Mouse (Mus musculus) embryonic facial prominence, embryonic 14.5 days (tissue): ENCODE measurements around the gene Mettl16. TPM values are rescaled to one million over a fixed set of nuclear protein-coding genes. Genes with fewer than 3 reads are reported as not detected.

Source experiments
- ATAC-seq: fragments of 200-750 bp; cut with Nextera tagmentation; 2 replicates; pipeline ENCODE4 v1.8.0; 2017; ENCODE audit warnings: low read depth, moderate number of reproducible peaks, moderate TSS enrichment
- DNase-seq: peaks from one replicate; pipeline ENCODE4 v3.0.0-alpha.2; 2015; ENCODE audit warnings: low spot score
- H3K27ac ChIP-seq: fragments of 300-500 bp; sonication (generic); replicated peaks from 2 replicates; pipeline ENCODE4 v1.5.1; 2014; ENCODE audit warnings: low read depth, mild to moderate bottlenecking, low read length, moderate library complexity
- H3K27me3 ChIP-seq: fragments of 300-500 bp; sonication (generic); replicated peaks from 2 replicates; pipeline ENCODE4 v1.6.1; 2014; ENCODE audit warnings: low read length; ENCODE audit not compliant: control insufficient read depth, insufficient read depth
- H3K36me3 ChIP-seq: fragments of 300-500 bp; sonication (generic); 2 replicates; pipeline ENCODE4 v1.6.1; 2014; ENCODE audit warnings: low read length, mixed read lengths; ENCODE audit not compliant: control insufficient read depth, insufficient read depth
- H3K4me1 ChIP-seq: fragments of 300-500 bp; sonication (generic); 2 replicates; pipeline ENCODE4 v1.6.1; 2014; ENCODE audit warnings: antibody characterized with exemption, low read length; ENCODE audit not compliant: control insufficient read depth, insufficient read depth
- H3K4me2 ChIP-seq: fragments of 300-500 bp; sonication (generic); 2 replicates; pipeline ENCODE4 v1.6.1; 2014; ENCODE audit warnings: low read depth, mild to moderate bottlenecking, low read length, moderate library complexity, mixed read lengths
- H3K4me3 ChIP-seq: fragments of 300-500 bp; sonication (generic); 2 replicates; pipeline ENCODE4 v1.5.1; 2014; ENCODE audit warnings: low read depth, mild to moderate bottlenecking, low read length
- H3K9ac ChIP-seq: fragments of 300-500 bp; sonication (generic); 2 replicates; pipeline ENCODE4 v1.6.1; 2014; ENCODE audit warnings: low read depth, mild to moderate bottlenecking, low read length, moderate library complexity, mixed read lengths
- H3K9me3 ChIP-seq: fragments of 300-500 bp; sonication (generic); 2 replicates; pipeline ENCODE4 v1.6.1; 2016; ENCODE audit warnings: low read length; ENCODE audit not compliant: control insufficient read depth
- WGBS: fragments of 180-500 bp; shearing (Covaris S2); extraction: QIAGEN DNeasy Blood & Tissue Kit; methylation state at CpG from one replicate; pipeline ENCODE4 v1.1.7; 2014; 5-methylcytosine and 5-hydroxymethylcytosine counted together
- polyA plus RNA-seq: library from polyadenylated mRNA; unstranded; fragments of >200 nt; fragmentation: Nextera tagmentation; extraction: Ambion mirVana; gene quantifications from 2 replicates; pipeline ENCODE4 v1.2.1, GENCODE M21; 2014

Mettl16 gene
- polyA plus RNA-seq, 1 experiment from 2014 or later, result 28.4 TPM

DNA sequence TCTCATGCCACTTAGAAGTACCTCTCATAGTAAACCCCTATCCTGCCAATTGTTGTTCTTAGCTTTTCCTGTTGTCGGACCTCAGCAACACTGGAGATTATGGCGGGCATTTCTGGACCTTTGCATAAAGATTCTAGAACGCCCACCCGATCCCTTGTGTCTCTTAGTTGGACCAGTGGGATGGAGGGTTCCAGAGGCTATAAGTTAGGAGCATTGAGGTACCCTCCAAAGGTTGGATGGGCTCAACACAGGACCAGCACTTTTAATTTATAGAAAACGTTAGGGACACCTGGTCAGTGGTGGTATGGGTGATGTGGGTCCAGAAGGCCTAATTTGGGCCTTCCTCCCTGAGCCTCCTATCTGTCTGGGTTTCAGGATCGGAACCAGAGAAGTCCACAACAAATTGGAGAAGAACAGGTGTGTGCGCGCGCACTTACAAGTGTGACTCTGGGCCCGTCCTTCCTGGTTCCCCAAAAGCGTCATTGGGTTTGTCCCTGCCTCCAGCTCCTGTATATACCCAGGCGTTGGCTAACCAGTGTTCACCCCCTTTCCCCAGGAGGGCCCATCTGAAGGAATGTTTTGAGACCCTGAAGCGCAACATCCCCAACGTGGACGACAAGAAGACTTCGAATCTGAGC, 66.5 kb downstream of the Mettl16 start:
- H3K9me3 ChIP-seq, result no peaks in the 10 kb centered on the region
- H3K4me2 ChIP-seq, result peak overlapping the region; percentile 84
- H3K9ac ChIP-seq, result peak overlapping the region; percentile 69; the same call in 1 of the 2 replicates
- no peaks in the 10 kb centered on the region for H3K27me3 ChIP-seq
- peaks cover 15% of the 10 kb centered on the region; the same call in 1 of the 2 replicates for H3K36me3 ChIP-seq
- H3K27ac ChIP-seq, result peak overlapping the region; percentile 96
- DNase-seq (no peak), ATAC-seq (no peak)
- peaks cover 24% of the 10 kb centered on the region for H3K4me1 ChIP-seq
- peak overlapping the region; percentile 55 for H3K4me3 ChIP-seq
- WGBS, result 55% methylated on average over 13 of the region's 16 CpGs

DNA sequence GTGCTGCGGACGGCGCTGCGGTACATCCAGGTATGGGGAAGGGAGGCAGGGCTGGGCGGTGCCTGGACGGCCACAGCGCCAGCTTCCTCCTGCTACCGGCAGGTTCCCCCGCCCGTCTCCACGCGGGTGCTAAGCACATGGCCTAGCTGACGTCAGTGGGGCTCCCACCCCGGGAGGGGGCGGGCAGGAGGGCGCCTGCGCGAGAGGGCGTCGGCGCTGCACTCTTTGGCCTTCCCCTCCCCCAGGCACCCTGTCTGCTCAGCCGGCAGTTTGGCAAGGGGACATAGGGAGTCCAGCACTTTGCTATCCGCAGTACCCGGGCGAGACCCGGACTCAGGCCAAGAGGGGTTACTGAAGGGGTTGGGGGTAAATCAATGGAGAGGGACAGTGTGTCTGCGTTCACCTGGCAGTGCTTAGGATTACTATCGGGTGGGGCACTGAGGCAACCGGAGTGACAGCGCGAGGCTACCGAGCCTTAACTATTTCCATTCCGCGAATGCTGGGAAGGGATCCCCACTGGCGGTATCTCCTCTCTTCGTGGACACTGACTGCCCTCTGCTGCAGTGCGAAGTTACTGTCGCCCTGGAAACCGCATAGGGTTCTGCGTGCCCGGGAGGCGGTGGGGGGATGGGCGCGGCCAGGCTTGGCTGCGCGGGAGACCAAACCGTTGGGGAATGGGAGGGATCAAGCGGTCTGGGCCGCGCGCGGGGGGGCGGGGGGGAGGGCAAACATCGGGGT, 67.2 kb downstream of the Mettl16 start:
- ATAC-seq, result peak; percentile 78
- Histone ChIP-seq H3K9me3 (no peaks in the 10 kb centered on the region), H3K4me2 (peak overlapping the region; percentile 84), H3K4me1 (peaks cover 19% of the 10 kb centered on the region), H3K27me3 (no peaks in the 10 kb centered on the region), H3K27ac (peak overlapping the region; percentile 96), H3K36me3 (peaks cover 22% of the 10 kb centered on the region), H3K4me3 (peak overlapping the region; percentile 55), H3K9ac (peak overlapping the region; percentile 69)
- DNase-seq, result peak; percentile 97
- under 1% methylated on average over 33 of the region's 54 CpGs for WGBS

DNA sequence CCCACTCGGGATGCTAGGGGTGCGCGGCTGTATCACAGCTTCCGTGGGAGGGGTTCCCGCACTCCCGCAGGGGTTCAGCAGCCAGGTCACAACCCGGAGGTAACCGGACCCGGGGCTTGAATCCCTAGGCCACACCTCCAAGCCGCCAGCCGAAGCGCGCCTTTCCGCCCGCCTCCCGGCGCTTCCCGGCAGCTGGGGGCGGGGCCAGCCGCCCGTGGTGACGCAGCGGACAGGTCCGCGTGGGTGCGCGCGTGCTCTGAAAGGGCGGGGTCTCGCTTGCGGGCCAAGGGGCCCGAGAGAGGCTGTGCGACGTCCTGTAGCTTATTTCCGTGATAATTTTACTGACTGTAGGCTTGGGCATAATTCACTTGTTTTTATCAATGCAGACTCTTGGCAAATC, 67.8 kb downstream of the Mettl16 start:
- DNase-seq (peak; percentile 96), ATAC-seq (peak; percentile 82)
- peaks cover 27% of the 10 kb centered on the region for H3K36me3 ChIP-seq
- H3K4me2 ChIP-seq, result peak overlapping the region; percentile 84
- H3K9ac ChIP-seq, result peak overlapping the region; percentile 69
- H3K4me1 ChIP-seq, result peaks cover 13% of the 10 kb centered on the region
- no peaks in the 10 kb centered on the region for H3K27me3 ChIP-seq
- H3K4me3 ChIP-seq, result peak overlapping the region; percentile 55
- no peaks in the 10 kb centered on the region for H3K9me3 ChIP-seq
- WGBS, result 0% methylated on average over 18 of the region's 35 CpGs
- peak overlapping the region; percentile 96 for H3K27ac ChIP-seq

DNA sequence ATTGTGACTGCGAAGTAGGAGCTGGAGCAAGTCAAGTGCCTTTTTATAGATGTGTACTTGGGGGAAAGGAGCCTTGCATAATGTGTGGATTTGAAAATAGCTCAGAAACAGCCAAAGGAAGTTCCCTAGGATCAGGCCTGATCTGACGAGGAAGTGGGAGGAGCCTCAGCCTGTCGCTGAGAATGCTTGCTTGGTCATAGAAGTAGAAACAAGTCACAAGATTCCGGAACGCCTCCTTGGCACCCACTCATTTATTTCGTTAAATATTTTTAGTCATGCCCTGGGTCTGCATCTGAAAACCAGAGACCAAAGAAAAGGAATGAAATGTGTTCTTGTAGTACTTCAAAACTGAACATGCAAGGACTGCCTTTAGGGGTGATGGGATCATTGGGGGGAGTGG, 68.3 kb downstream of the Mettl16 start:
- H3K4me2 ChIP-seq, result peak overlapping the region; percentile 84
- H3K9me3 ChIP-seq, result no peaks in the 10 kb centered on the region
- H3K27me3 ChIP-seq, result no peaks in the 10 kb centered on the region
- H3K27ac ChIP-seq, result peak overlapping the region; percentile 96
- peaks cover 33% of the 10 kb centered on the region for H3K36me3 ChIP-seq
- no peak for ATAC-seq
- peak overlapping the region; percentile 69; the same call in 1 of the 2 replicates for H3K9ac ChIP-seq
- H3K4me3 ChIP-seq, result peak overlapping the region; percentile 55
- peak; percentile 72 for DNase-seq
- H3K4me1 ChIP-seq, result peaks cover 8% of the 10 kb centered on the region
- 43% methylated on average over 6 of the region's 6 CpGs for WGBS

DNA sequence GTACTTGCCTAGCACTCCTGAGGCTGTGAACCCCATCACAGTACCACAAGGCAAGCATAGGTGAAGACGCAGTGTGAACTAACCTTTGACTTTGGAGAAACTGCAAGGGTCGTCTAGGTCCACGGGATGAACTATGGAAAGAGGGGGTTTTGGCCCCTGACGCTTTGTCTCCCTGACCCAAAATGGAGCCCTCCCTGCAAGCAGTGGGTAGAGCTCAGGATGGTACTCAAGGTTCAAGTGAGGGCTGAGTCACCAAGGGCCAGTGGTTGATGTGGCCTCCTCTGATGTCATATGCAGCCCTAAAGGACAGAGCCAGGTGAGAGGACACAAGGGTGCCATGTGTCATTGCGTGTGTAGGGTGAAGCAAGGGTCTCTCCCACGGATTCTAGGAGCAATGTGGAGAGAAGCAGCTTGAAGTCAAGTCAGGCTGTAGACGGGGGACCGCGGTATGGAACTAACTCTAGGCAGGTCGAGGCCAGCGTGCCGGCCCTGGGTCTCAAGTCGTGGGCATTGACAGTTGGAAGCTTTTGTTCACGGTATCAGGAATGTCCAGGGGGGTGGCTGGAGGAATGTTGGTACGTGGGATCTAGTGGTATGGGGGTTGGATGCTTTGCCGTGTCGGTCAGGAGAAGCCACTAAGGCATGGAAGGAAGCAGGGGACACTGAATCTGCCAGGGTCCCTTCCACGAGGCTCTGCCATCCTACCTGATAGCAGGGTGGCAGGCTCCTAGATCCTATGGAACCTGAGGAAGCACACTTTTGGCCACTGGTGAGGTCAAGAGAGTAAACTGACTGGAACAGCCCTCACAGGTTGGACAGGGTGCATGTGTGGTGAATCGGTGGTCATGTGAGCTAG, 69.5 kb downstream of the Mettl16 start:
- WGBS, result 94% methylated on average over 19 of the region's 19 CpGs
- Histone ChIP-seq H3K27me3 (no peaks in the 10 kb centered on the region), H3K4me3 (no peak overlapping the region), H3K36me3 (peaks cover 44% of the 10 kb centered on the region), H3K4me2 (no peak overlapping the region), H3K9me3 (no peaks in the 10 kb centered on the region), H3K9ac (no peak overlapping the region), H3K27ac (no peak overlapping the region), H3K4me1 (peaks cover 5% of the 10 kb centered on the region; the same call in 1 of the 2 replicates)
- DNase-seq, result no peak
- ATAC-seq, result no peak

DNA sequence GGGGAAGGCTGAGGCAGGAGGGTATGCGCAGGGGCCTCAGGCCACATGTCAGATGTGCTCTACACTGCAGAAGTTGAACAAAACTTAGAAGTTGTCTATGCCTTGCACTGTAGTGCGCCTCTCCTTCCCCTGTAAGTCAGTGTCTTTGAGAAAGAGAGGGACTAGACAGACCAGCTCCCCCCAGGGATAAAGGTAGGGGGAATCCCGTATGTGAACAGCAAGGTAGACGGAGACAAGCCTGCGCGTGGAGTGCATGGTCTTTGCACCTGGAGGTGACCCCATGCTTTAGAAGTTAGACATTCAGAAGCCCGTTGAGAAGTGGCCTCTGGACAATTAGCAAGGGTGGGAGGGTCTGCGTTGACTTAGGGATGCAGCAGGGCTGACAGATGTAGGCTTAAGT, 70.1 kb downstream of the Mettl16 start:
- H3K27ac ChIP-seq, result no peak overlapping the region
- no peak overlapping the region for H3K4me3 ChIP-seq
- H3K9ac ChIP-seq, result no peak overlapping the region
- H3K4me1 ChIP-seq, result peaks cover 5% of the 10 kb centered on the region; the same call in 1 of the 2 replicates
- H3K27me3 ChIP-seq, result no peaks in the 10 kb centered on the region
- H3K9me3 ChIP-seq, result peaks cover 3% of the 10 kb centered on the region; the same call in 1 of the 2 replicates
- no peak overlapping the region for H3K4me2 ChIP-seq
- DNase-seq (no peak), ATAC-seq (no peak)
- 89% methylated on average over 8 of the region's 8 CpGs for WGBS
- H3K36me3 ChIP-seq, result peaks cover 50% of the 10 kb centered on the region

DNA sequence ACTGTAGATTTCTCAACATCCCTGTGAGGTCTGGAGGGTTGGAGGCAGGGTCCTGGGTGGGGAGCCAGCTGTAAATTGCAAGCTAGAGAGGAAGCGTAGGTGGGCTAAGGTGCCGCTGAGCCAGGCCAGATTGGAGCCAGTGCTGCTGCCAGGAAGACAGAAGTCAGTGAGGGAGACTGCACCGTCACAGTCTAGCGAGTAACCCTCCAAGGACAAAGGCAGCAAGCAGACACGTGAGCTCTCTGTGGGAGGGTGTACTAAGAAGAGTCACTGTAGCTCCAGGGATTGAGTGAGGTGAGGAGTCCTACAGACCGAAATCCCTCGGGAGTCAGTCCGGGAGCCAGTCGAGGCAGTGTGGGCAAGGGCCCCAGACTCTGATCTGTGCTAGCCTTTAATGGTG, 70.7 kb downstream of the Mettl16 start:
- WGBS, result 83% methylated on average over 9 of the region's 9 CpGs
- Histone ChIP-seq H3K36me3 (peaks cover 54% of the 10 kb centered on the region), H3K4me3 (no peak overlapping the region)

DNA sequence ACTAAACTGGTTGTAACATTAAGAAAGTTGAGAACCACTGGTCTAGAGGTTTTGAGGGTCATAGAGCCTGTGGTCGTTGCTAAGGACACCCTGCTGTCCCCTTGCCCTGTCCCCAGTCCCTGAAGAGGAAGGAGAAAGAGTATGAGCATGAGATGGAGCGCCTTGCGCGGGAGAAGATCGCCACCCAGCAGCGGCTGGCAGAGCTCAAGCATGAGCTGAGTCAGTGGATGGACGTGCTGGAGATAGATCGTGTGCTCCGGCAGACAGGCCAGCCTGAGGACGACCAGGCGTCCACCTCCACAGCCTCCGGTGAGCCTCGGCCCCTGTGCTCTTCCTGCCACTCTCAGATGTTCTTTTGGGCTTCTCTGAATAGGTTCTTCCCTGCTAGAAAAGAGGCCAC, 71.4 kb downstream of the Mettl16 start:
- 88% methylated on average over 12 of the region's 13 CpGs for WGBS
- H3K36me3 ChIP-seq, result peaks cover 51% of the 10 kb centered on the region
- H3K9ac ChIP-seq, result no peak overlapping the region

More for the DNA sequence above, 70.7 kb downstream of the Mettl16 start:
- Histone ChIP-seq H3K4me2 (no peak overlapping the region), H3K27me3 (no peaks in the 10 kb centered on the region), H3K27ac (no peak overlapping the region), H3K9ac (no peak overlapping the region), H3K4me1 (peaks cover 5% of the 10 kb centered on the region; the same call in 1 of the 2 replicates), H3K9me3 (peaks cover 4% of the 10 kb centered on the region; the same call in 1 of the 2 replicates)
- ATAC-seq, result no peak
- no peak for DNase-seq

More for the DNA sequence above, 71.4 kb downstream of the Mettl16 start:
- Histone ChIP-seq H3K4me1 (peaks cover 5% of the 10 kb centered on the region; the same call in 1 of the 2 replicates), H3K4me2 (no peak overlapping the region), H3K27me3 (no peaks in the 10 kb centered on the region), H3K9me3 (peaks cover 4% of the 10 kb centered on the region; the same call in 1 of the 2 replicates), H3K27ac (no peak overlapping the region), H3K4me3 (no peak overlapping the region)
- ATAC-seq (no peak), DNase-seq (no peak)
